Mouse (Mus musculus): ENCODE measurements around the gene Aldh1l1. TPM values are rescaled to one million over a fixed set of nuclear protein-coding genes. Genes with fewer than 3 reads are reported as not detected.

Aldh1l1 gene
- total and polyA plus RNA-seq, 3 experiments: 0.05 TPM; not detected in 2

GRCm38 (mm10) chr6:90622758-90623455, 136.7 kb downstream of the Aldh1l1 start:
- H3K4me3 ChIP-seq (ENCODE audit: low read depth, low read length): peak overlapping the region; percentile 83
- DNase-seq (ENCODE audit: low spot score): peak; percentile 82
- peak; percentile 66 for ATAC-seq (ENCODE audit: extremely low read depth, insufficient number of reproducible peaks, low FRiP score, poor library complexity, severe bottlenecking)

GRCm38 (mm10) chr6:90623456-90623836, 137.2 kb downstream of the Aldh1l1 start:
- Histone ChIP-seq H3K27me3 (ENCODE audit: insufficient read depth, low read length) (no peaks in the 10 kb centered on the region), H3K36me3 (replicated peaks) (peaks cover 86% of the 10 kb centered on the region), H3K9me3 (replicated peaks) (no peaks in the 10 kb centered on the region), H3K4me3 (ENCODE audit: low read depth, low read length) (peak overlapping the region; percentile 83; the same call in 1 of the 2 replicates), H3K4me1 (ENCODE audit: insufficient read depth, low read depth, low read length) (peaks cover 97% of the 10 kb centered on the region)
- no peak for TF ChIP-seq TAL1 (conservative IDR thresholded peaks at IDR 0.05; ENCODE audit: low read depth, low read length)
- TF ChIP-seq GATA1 (IDR thresholded peaks at IDR 0.05; ENCODE audit: borderline replicate concordance, low read length): no peak
- TF ChIP-seq POLR2AphosphoS5 (IDR thresholded peaks at IDR 0.05; ENCODE audit: insufficient replicate concordance, low read depth, low read length): no peak
- no peak for TF ChIP-seq GATA2 (IDR thresholded peaks at IDR 0.05; ENCODE audit: borderline replicate concordance, low read depth, low read length)
- ATAC-seq (ENCODE audit: extremely low read depth, insufficient number of reproducible peaks, low FRiP score, poor library complexity, severe bottlenecking): no peak
- peak; percentile 32 for DNase-seq (ENCODE audit: low spot score)

More at GRCm38 (mm10) chr6:90622758-90623455, 136.7 kb downstream of the Aldh1l1 start:
- Histone ChIP-seq H3K27me3 (ENCODE audit: insufficient read depth, low read length) (no peaks in the 10 kb centered on the region), H3K9me3 (replicated peaks) (no peaks in the 10 kb centered on the region), H3K4me1 (ENCODE audit: insufficient read depth, low read depth, low read length) (peaks cover 97% of the 10 kb centered on the region), H3K36me3 (replicated peaks) (peaks cover 80% of the 10 kb centered on the region)
- TF ChIP-seq CTCF (IDR thresholded peaks at IDR 0.05; ENCODE audit: low read depth, low read length): no peak
- TF ChIP-seq GATA2 (IDR thresholded peaks at IDR 0.05; ENCODE audit: borderline replicate concordance, low read depth, low read length): peak; percentile 41; the same call in 1 of the 2 replicates
- no peak for TF ChIP-seq POLR2AphosphoS5 (IDR thresholded peaks at IDR 0.05; ENCODE audit: insufficient replicate concordance, low read depth, low read length)
- TF ChIP-seq TAL1 (conservative IDR thresholded peaks at IDR 0.05; ENCODE audit: low read depth, low read length): peak; percentile 84
- no peak for TF ChIP-seq GATA1 (IDR thresholded peaks at IDR 0.05; ENCODE audit: borderline replicate concordance, low read length)

GRCm38 (mm10) chr6:90624184-90624583, 138.0 kb downstream of the Aldh1l1 start:
- ATAC-seq (ENCODE audit: extremely low read depth, insufficient number of reproducible peaks, low FRiP score, poor library complexity, severe bottlenecking) (no peak; the same call in 1 of the 2 replicates), DNase-seq (ENCODE audit: low spot score) (peak; percentile 34)
- Histone ChIP-seq H3K4me1 (ENCODE audit: insufficient read depth, low read depth, low read length) (peaks cover 97% of the 10 kb centered on the region), H3K27me3 (ENCODE audit: insufficient read depth, low read length) (no peaks in the 10 kb centered on the region), H3K36me3 (replicated peaks) (peaks cover 89% of the 10 kb centered on the region), H3K4me3 (ENCODE audit: low read depth, low read length) (peak overlapping the region; percentile 65; the same call in 1 of the 2 replicates), H3K9me3 (replicated peaks) (no peaks in the 10 kb centered on the region)
- no peak for TF ChIP-seq TAL1 (conservative IDR thresholded peaks at IDR 0.05; ENCODE audit: low read depth, low read length)
- TF ChIP-seq POLR2AphosphoS5 (IDR thresholded peaks at IDR 0.05; ENCODE audit: insufficient replicate concordance, low read depth, low read length): no peak
- TF ChIP-seq GATA2 (IDR thresholded peaks at IDR 0.05; ENCODE audit: borderline replicate concordance, low read depth, low read length): no peak
- TF ChIP-seq GATA1 (IDR thresholded peaks at IDR 0.05; ENCODE audit: borderline replicate concordance, low read length): no peak
- no peak for TF ChIP-seq CTCF (IDR thresholded peaks at IDR 0.05; ENCODE audit: low read depth, low read length)

- H3K4me1 ChIP-seq (ENCODE audit: insufficient read depth, low read depth, low read length): peaks cover 97% of the 10 kb centered on the region
- no peaks in the 10 kb centered on the region for H3K9me3 ChIP-seq (replicated peaks)
- ATAC-seq (ENCODE audit: extremely low read depth, insufficient number of reproducible peaks, low FRiP score, poor library complexity, severe bottlenecking): peak; percentile 12
Measured at GRCm38 (mm10) chr6:90624733-90625132, 138.5 kb downstream of the Aldh1l1 start.

GRCm38 (mm10) chr6:90625207-90625994, 139.2 kb downstream of the Aldh1l1 start:
- TF ChIP-seq GATA2 (IDR thresholded peaks at IDR 0.05; ENCODE audit: borderline replicate concordance, low read depth, low read length) (no peak), GATA1 (IDR thresholded peaks at IDR 0.05; ENCODE audit: borderline replicate concordance, low read length) (no peak), CTCF (IDR thresholded peaks at IDR 0.05; ENCODE audit: low read depth, low read length) (no peak), POLR2AphosphoS5 (IDR thresholded peaks at IDR 0.05; ENCODE audit: insufficient replicate concordance, low read depth, low read length) (no peak)
- Histone ChIP-seq H3K4me3 (ENCODE audit: low read depth, low read length) (peak overlapping the region; percentile 65; the same call in 1 of the 2 replicates), H3K27me3 (ENCODE audit: insufficient read depth, low read length) (no peaks in the 10 kb centered on the region), H3K4me1 (ENCODE audit: insufficient read depth, low read depth, low read length) (peaks cover 97% of the 10 kb centered on the region), H3K36me3 (replicated peaks) (peaks cover 91% of the 10 kb centered on the region), H3K9me3 (replicated peaks) (no peaks in the 10 kb centered on the region)
- DNase-seq (ENCODE audit: low spot score) (no peak), ATAC-seq (ENCODE audit: extremely low read depth, insufficient number of reproducible peaks, low FRiP score, poor library complexity, severe bottlenecking) (no peak)

More at GRCm38 (mm10) chr6:90624733-90625132, 138.5 kb downstream of the Aldh1l1 start:
- Histone ChIP-seq H3K27me3 (ENCODE audit: insufficient read depth, low read length) (no peaks in the 10 kb centered on the region), H3K4me3 (ENCODE audit: low read depth, low read length) (peak overlapping the region; percentile 65), H3K36me3 (replicated peaks) (peaks cover 89% of the 10 kb centered on the region)
- peak; percentile 73 for DNase-seq (ENCODE audit: low spot score)
- TF ChIP-seq POLR2AphosphoS5 (IDR thresholded peaks at IDR 0.05; ENCODE audit: insufficient replicate concordance, low read depth, low read length) (no peak), TAL1 (conservative IDR thresholded peaks at IDR 0.05; ENCODE audit: low read depth, low read length) (no peak), GATA2 (IDR thresholded peaks at IDR 0.05; ENCODE audit: borderline replicate concordance, low read depth, low read length) (no peak), GATA1 (IDR thresholded peaks at IDR 0.05; ENCODE audit: borderline replicate concordance, low read length) (no peak), CTCF (IDR thresholded peaks at IDR 0.05; ENCODE audit: low read depth, low read length) (no peak)

GRCm38 (mm10) chr6:90627556-90627955, 141.3 kb downstream of the Aldh1l1 start:
- ATAC-seq (ENCODE audit: extremely low read depth, insufficient number of reproducible peaks, low FRiP score, poor library complexity, severe bottlenecking) (no peak), DNase-seq (ENCODE audit: low spot score) (no peak)
- TF ChIP-seq GATA1 (IDR thresholded peaks at IDR 0.05; ENCODE audit: borderline replicate concordance, low read length) (no peak), GATA2 (IDR thresholded peaks at IDR 0.05; ENCODE audit: borderline replicate concordance, low read depth, low read length) (no peak), TAL1 (conservative IDR thresholded peaks at IDR 0.05; ENCODE audit: low read depth, low read length) (no peak), CTCF (IDR thresholded peaks at IDR 0.05; ENCODE audit: low read depth, low read length) (no peak), POLR2AphosphoS5 (IDR thresholded peaks at IDR 0.05; ENCODE audit: insufficient replicate concordance, low read depth, low read length) (no peak)
- peaks cover 92% of the 10 kb centered on the region for H3K36me3 ChIP-seq (replicated peaks)
- peaks cover 92% of the 10 kb centered on the region for H3K4me1 ChIP-seq (ENCODE audit: insufficient read depth, low read depth, low read length)
- no peaks in the 10 kb centered on the region for H3K27me3 ChIP-seq (ENCODE audit: insufficient read depth, low read length)
- no peaks in the 10 kb centered on the region; the same call in 1 of the 2 replicates for H3K9me3 ChIP-seq (replicated peaks)
- H3K4me3 ChIP-seq (ENCODE audit: low read depth, low read length): no peak overlapping the region

All from G1E (cell line).